Mouse (Mus musculus) midbrain, embryonic 16.5 days (tissue): ENCODE data around the gene Brd3. TPM values are rescaled to one million over a fixed set of nuclear protein-coding genes. Genes with fewer than 3 reads are reported as not detected.

Experiments
- ATAC-seq: fragments of 200-750 bp; cut with Nextera tagmentation; 2 replicates; pipeline ENCODE4 v1.8.0; 2017; ENCODE audit warnings: moderate TSS enrichment
- H3K27ac ChIP-seq: fragments of 300-500 bp; sonication (generic); 2 replicates; pipeline ENCODE4 v1.5.1; 2014; ENCODE audit warnings: mild to moderate bottlenecking, low read length, mixed read lengths
- H3K27me3 ChIP-seq: fragments of 300-500 bp; sonication (generic); 2 replicates; pipeline ENCODE4 v1.6.1; 2014; ENCODE audit warnings: low read depth, low read length, mixed read lengths; ENCODE audit not compliant: control insufficient read depth, insufficient read depth
- H3K36me3 ChIP-seq: fragments of 300-500 bp; sonication (generic); 2 replicates; pipeline ENCODE4 v1.6.1; 2014; ENCODE audit warnings: mild to moderate bottlenecking, low read length, moderate library complexity, mixed read lengths; ENCODE audit not compliant: control insufficient read depth, insufficient read depth
- H3K4me1 ChIP-seq: fragments of 300-500 bp; sonication (generic); 2 replicates; pipeline ENCODE4 v1.6.1; 2014; ENCODE audit warnings: mild to moderate bottlenecking, low read length, mixed read lengths; ENCODE audit not compliant: control insufficient read depth, insufficient read depth
- H3K4me2 ChIP-seq: fragments of 300-500 bp; sonication (generic); 2 replicates; pipeline ENCODE4 v1.6.1; 2014; ENCODE audit warnings: mild to moderate bottlenecking, low read length, mixed read lengths
- H3K4me3 ChIP-seq: fragments of 300-500 bp; sonication (generic); 2 replicates; pipeline ENCODE4 v1.5.1; 2014; ENCODE audit warnings: low read depth, mild to moderate bottlenecking, low read length, moderate library complexity, mixed read lengths
- H3K9ac ChIP-seq: fragments of 300-500 bp; sonication (generic); 2 replicates; pipeline ENCODE4 v1.6.1; 2014; ENCODE audit warnings: low read depth, low read length, mixed read lengths
- H3K9me3 ChIP-seq: fragments of 300-500 bp; sonication (generic); replicated peaks from 2 replicates; pipeline ENCODE4 v1.6.1; 2014; ENCODE audit warnings: mild to moderate bottlenecking, low read length, mixed read lengths; ENCODE audit not compliant: control insufficient read depth, poor library complexity, severe bottlenecking
- WGBS: fragments of 180-500 bp; shearing (Covaris S2); extraction: QIAGEN DNeasy Blood & Tissue Kit; methylation state at CpG from one replicate; pipeline ENCODE4 v1.1.7; 2014; 5-methylcytosine and 5-hydroxymethylcytosine counted together
- polyA plus RNA-seq: library from polyadenylated mRNA; unstranded; fragments of >200 nt; fragmentation: Nextera tagmentation; extraction: Ambion mirVana; gene quantifications from 2 replicates; pipeline ENCODE4 v1.2.1, GENCODE M21; 2015

Gene Brd3
- polyA plus RNA-seq, 1 experiment from 2014 or later = 142 TPM

- Histone ChIP-seq H3K27ac (no peak overlapping the region), H3K9me3 (no peaks in the 10 kb centered on the region)
Measured at GRCm38 (mm10) chr2:27496391-27497028, 11.0 kb downstream of the Brd3 start.

DNA sequence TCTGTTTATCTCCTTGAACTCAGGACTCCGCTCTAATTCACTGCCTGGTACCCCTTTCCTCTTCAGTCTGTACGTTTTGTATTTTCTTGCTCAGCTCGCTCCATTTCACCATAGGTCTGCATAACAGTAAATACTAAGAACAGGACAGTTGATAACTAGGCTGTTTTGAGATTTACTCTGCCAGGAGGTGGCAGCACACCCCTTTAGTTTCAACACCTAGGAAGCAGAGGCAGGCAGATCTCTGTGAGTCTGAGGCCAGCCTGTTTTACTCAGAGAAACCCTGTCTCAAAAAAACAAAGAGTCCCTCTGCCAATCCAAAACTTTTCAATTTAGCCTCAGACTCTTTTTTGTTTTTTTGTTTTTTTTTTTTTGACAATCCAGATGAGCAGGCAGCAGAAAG, 13.5 kb downstream of the Brd3 start:
- no peaks in the 10 kb centered on the region for H3K36me3 ChIP-seq
- H3K9me3 ChIP-seq = no peaks in the 10 kb centered on the region
- H3K4me3 ChIP-seq = no peak overlapping the region
- peaks cover 4% of the 10 kb centered on the region for H3K4me1 ChIP-seq
- H3K4me2 ChIP-seq = no peak overlapping the region
- no peaks in the 10 kb centered on the region for H3K27me3 ChIP-seq
- WGBS = 94% methylated on average over 3 of the region's 3 CpGs
- H3K27ac ChIP-seq = no peak overlapping the region
- ATAC-seq = no peak
- no peak overlapping the region for H3K9ac ChIP-seq

More at GRCm38 (mm10) chr2:27496391-27497028, 11.0 kb downstream of the Brd3 start:
- ATAC-seq = no peak
- Histone ChIP-seq H3K27me3 (no peaks in the 10 kb centered on the region), H3K4me2 (peak overlapping the region; percentile 66), H3K9ac (peak overlapping the region; percentile 50), H3K4me3 (peak overlapping the region; percentile 29), H3K36me3 (no peaks in the 10 kb centered on the region), H3K4me1 (peaks cover 4% of the 10 kb centered on the region)
- WGBS = 26% methylated on average over 23 of the region's 23 CpGs

DNA sequence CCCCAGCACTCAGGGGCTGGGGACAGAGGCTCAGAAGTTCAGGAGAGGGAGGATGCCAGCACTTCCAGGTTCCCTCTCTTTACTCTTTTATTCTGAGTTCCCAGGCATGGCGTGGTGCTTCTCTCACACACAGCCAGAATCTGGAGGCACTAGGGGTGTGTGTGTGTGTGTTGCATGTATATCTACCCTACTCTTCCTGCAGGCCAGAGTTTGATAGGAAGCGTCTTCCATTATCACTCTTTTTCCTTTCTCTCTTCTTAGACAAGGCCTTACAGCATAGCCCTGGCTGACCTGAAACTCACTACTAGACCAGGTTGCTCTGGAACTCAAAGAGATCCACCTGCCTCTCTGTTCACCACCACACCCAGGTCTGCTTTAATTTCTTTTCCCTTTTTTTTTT, 16.5 kb downstream of the Brd3 start:
- Histone ChIP-seq H3K27ac (no peak overlapping the region), H3K27me3 (no peaks in the 10 kb centered on the region), H3K36me3 (no peaks in the 10 kb centered on the region), H3K4me2 (no peak overlapping the region), H3K4me1 (no peaks in the 10 kb centered on the region), H3K9me3 (no peaks in the 10 kb centered on the region), H3K9ac (no peak overlapping the region), H3K4me3 (no peak overlapping the region)
- 89% methylated on average over 2 of the region's 2 CpGs for WGBS
- no peak for ATAC-seq

- Histone ChIP-seq H3K9ac (no peak overlapping the region), H3K27me3 (no peaks in the 10 kb centered on the region), H3K4me1 (no peaks in the 10 kb centered on the region), H3K36me3 (no peaks in the 10 kb centered on the region), H3K4me2 (no peak overlapping the region), H3K4me3 (no peak overlapping the region), H3K27ac (no peak overlapping the region), H3K9me3 (no peaks in the 10 kb centered on the region)
- ATAC-seq = no peak
- 97% methylated on average over 1 of the region's 1 CpGs for WGBS
Measured at GRCm38 (mm10) chr2:27488362-27488761, 19.1 kb downstream of the Brd3 start.

DNA sequence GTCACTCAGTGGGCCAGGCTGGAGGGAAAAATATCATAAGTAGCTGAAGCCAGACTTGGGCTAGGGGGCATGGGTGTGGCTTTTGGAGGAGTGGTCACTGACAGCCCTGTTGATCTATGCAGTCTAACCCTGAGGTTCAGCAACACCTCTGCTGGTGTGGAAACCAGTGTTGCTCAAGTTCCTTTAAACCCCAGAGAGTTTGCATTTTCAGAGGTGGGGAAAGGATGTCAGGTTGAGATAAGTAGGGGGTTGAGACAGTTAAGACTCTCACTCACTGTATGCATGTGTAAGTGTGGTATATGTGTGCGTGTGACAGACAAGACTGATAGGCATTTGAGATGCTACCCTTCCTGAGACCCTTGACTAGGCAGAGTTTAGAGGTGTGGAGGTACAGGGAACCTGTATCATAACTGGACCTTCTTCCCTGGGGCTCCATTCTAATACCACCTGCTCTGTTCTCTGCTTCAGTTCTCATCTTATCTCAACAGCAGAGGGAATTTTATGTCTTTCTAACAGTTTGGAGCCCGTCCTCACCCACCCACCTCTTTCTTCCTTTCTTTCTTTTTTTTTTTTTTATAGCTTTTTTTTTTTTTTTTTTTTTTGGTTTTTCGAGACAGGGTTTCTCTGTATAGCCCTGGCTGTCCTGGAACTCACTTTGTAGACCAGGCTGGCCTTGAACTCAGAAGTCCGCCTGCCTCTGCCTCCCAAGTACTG, 20.0 kb downstream of the Brd3 start:
- Histone ChIP-seq H3K9me3 (no peaks in the 10 kb centered on the region), H3K4me2 (no peak overlapping the region), H3K27ac (no peak overlapping the region), H3K4me1 (no peaks in the 10 kb centered on the region), H3K27me3 (no peaks in the 10 kb centered on the region), H3K36me3 (no peaks in the 10 kb centered on the region), H3K9ac (no peak overlapping the region), H3K4me3 (no peak overlapping the region)
- WGBS = 89% methylated on average over 3 of the region's 4 CpGs
- ATAC-seq = no peak

DNA sequence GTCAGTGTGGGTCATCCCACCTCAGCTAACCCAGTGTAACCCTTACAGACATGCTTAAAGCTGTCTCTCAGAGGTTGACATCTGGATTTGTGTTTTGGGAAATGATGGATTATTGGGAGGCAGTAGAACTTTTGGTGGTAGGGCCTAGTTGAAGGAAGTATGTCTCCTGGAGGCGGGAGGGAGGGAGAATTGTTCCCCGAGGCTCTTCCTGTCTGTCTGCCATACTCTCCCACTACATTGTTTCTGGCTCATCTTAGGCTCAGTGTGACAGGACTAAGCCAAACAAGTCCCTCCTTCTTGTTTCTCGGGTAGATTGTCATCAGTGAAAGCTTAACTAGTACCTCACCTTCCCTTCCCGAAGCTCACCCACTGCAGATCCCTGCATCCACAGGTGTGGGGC, 20.7 kb downstream of the Brd3 start:
- no peaks in the 10 kb centered on the region for H3K4me1 ChIP-seq
- WGBS = 80% methylated on average over 4 of the region's 4 CpGs
- H3K4me2 ChIP-seq = no peak overlapping the region

DNA sequence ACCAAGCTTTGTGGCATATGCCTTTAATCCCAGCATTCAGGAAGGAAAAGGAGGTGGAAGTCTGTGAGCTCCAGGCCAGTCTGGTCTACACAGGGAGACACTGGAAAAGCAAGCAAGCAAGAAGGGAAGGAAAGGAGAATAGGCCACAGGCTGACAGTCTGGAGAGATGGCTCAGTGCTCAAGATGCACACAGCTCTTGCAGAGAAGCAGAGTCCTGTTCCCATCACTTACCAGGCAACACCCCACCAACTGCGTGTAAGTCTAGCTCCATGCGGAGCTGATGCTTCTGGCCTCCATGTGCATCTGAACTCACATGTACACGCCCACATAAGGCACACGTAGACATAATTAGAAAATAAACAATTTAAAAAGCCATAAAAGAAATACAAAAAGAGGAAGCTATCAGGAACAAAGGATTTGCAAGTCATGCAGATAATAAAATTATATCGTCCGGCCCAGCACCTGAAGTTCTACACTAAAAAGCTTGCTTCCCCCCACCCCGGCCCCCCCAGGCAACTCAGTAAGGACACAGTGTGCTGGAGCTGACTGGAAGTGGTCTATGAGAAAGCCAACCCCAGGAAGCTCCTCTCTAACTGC, 25.1 kb downstream of the Brd3 start:
- H3K4me2 ChIP-seq = no peak overlapping the region
- no peaks in the 10 kb centered on the region for H3K36me3 ChIP-seq
- H3K27me3 ChIP-seq = no peaks in the 10 kb centered on the region
- whole genome bisulfite sequencing = 84% methylated on average over 7 of the region's 7 CpGs
- no peaks in the 10 kb centered on the region for H3K9me3 ChIP-seq
- no peaks in the 10 kb centered on the region for H3K4me1 ChIP-seq
- no peak overlapping the region for H3K4me3 ChIP-seq
- H3K9ac ChIP-seq = no peak overlapping the region
- H3K27ac ChIP-seq = no peak overlapping the region
- ATAC-seq = no peak

More for the DNA sequence above, 20.7 kb downstream of the Brd3 start:
- ATAC-seq = no peak
- Histone ChIP-seq H3K27me3 (no peaks in the 10 kb centered on the region), H3K36me3 (no peaks in the 10 kb centered on the region), H3K27ac (no peak overlapping the region), H3K4me3 (no peak overlapping the region), H3K9me3 (no peaks in the 10 kb centered on the region), H3K9ac (no peak overlapping the region)

GRCm38 (mm10) chr2:27480367-27480766, 27.1 kb downstream of the Brd3 start:
- Histone ChIP-seq H3K9me3 (no peaks in the 10 kb centered on the region), H3K4me2 (no peak overlapping the region), H3K4me1 (peaks cover 4% of the 10 kb centered on the region), H3K27ac (no peak overlapping the region), H3K9ac (no peak overlapping the region), H3K27me3 (no peaks in the 10 kb centered on the region), H3K4me3 (no peak overlapping the region), H3K36me3 (no peaks in the 10 kb centered on the region)
- no peak for ATAC-seq
- WGBS = 80% methylated on average over 4 of the region's 4 CpGs

- Histone ChIP-seq H3K4me1 (peaks cover 4% of the 10 kb centered on the region), H3K27me3 (no peaks in the 10 kb centered on the region), H3K9ac (no peak overlapping the region), H3K4me2 (no peak overlapping the region), H3K27ac (no peak overlapping the region), H3K36me3 (no peaks in the 10 kb centered on the region), H3K9me3 (no peaks in the 10 kb centered on the region), H3K4me3 (no peak overlapping the region)
- no peak for ATAC-seq
- WGBS = 86% methylated on average over 4 of the region's 4 CpGs
Measured at GRCm38 (mm10) chr2:27479821-27480220, 27.6 kb downstream of the Brd3 start.
